Mouse (Mus musculus) neural tube, embryonic 15.5 days (tissue): Measurements from ENCODE around the gene Cass4. TPM values are rescaled to one million over a fixed set of nuclear protein-coding genes. Genes with fewer than 3 reads are reported as not detected.

ENCODE experiments used
- ATAC-seq: fragments of 200-750 bp; cut with Nextera tagmentation; 2 replicates; pipeline ENCODE4 v1.8.0; 2017; ENCODE audit warnings: mild to moderate bottlenecking, moderate TSS enrichment, moderate library complexity; ENCODE audit not compliant: low FRiP score
- H3K27ac ChIP-seq: fragments of 300-500 bp; sonication (generic); replicated peaks from 2 replicates; pipeline ENCODE4 v1.5.1; 2015; ENCODE audit warnings: mild to moderate bottlenecking, inconsistent platforms
- H3K27me3 ChIP-seq: fragments of 300-500 bp; sonication (generic); replicated peaks from 2 replicates; pipeline ENCODE4 v1.6.1; 2015; ENCODE audit warnings: inconsistent platforms
- H3K36me3 ChIP-seq: fragments of 300-500 bp; sonication (generic); 2 replicates; pipeline ENCODE4 v1.6.1; 2015; ENCODE audit warnings: inconsistent platforms
- H3K4me1 ChIP-seq: fragments of 300-500 bp; sonication (generic); 2 replicates; pipeline ENCODE4 v1.6.1; 2015; ENCODE audit warnings: inconsistent platforms
- H3K4me2 ChIP-seq: fragments of 300-500 bp; sonication (generic); 2 replicates; pipeline ENCODE4 v1.6.1; 2015; ENCODE audit warnings: inconsistent platforms, mild to moderate bottlenecking, moderate library complexity
- H3K4me3 ChIP-seq: fragments of 300-500 bp; sonication (generic); replicated peaks from 2 replicates; pipeline ENCODE4 v1.5.1; 2015; ENCODE audit warnings: mild to moderate bottlenecking, inconsistent platforms
- H3K9ac ChIP-seq: fragments of 300-500 bp; sonication (generic); replicated peaks from 2 replicates; pipeline ENCODE4 v1.6.1; 2015; ENCODE audit warnings: mild to moderate bottlenecking, inconsistent platforms
- H3K9me3 ChIP-seq: fragments of 300-500 bp; sonication (generic); replicated peaks from 2 replicates; pipeline ENCODE4 v1.6.1; 2016; ENCODE audit warnings: inconsistent platforms
- WGBS: fragments of 180-500 bp; shearing (Covaris S2); methylation state at CpG from one replicate; pipeline ENCODE4 v1.1.7; 2015; ENCODE audit warnings: mixed read lengths; 5-methylcytosine and 5-hydroxymethylcytosine counted together
- polyA plus RNA-seq: library from polyadenylated mRNA; unstranded; fragments of >200 nt; fragmentation: Nextera tagmentation; extraction: Ambion mirVana; gene quantifications from 2 replicates; pipeline ENCODE4 v1.2.1, GENCODE M21; 2015

Cass4 gene
- polyA plus RNA-seq, 1 experiment from 2014 or later, result 0.17 TPM

- H3K4me2 ChIP-seq, result no peak overlapping the region
- no peaks in the 10 kb centered on the region for H3K4me1 ChIP-seq
- H3K36me3 ChIP-seq, result no peaks in the 10 kb centered on the region
- no peak for ATAC-seq
- no peaks in the 10 kb centered on the region for H3K9me3 ChIP-seq
- no peak overlapping the region for H3K9ac ChIP-seq
- no peaks in the 10 kb centered on the region for H3K27me3 ChIP-seq
- 81% methylated on average over 2 of the region's 2 CpGs for WGBS
- H3K27ac ChIP-seq, result no peak overlapping the region
- no peak overlapping the region for H3K4me3 ChIP-seq
Observed at GRCm38 (mm10) chr2:172394052-172394392, 428 bp downstream of the Cass4 start.

- Histone ChIP-seq H3K27me3 (no peaks in the 10 kb centered on the region), H3K4me1 (no peaks in the 10 kb centered on the region), H3K9me3 (no peaks in the 10 kb centered on the region), H3K4me2 (no peak overlapping the region), H3K9ac (no peak overlapping the region), H3K36me3 (no peaks in the 10 kb centered on the region), H3K4me3 (no peak overlapping the region), H3K27ac (no peak overlapping the region)
- no peak for ATAC-seq
- 66% methylated on average over 4 of the region's 4 CpGs for WGBS
Observed at GRCm38 (mm10) chr2:172394671-172395070, 1.1 kb downstream of the Cass4 start.

DNA sequence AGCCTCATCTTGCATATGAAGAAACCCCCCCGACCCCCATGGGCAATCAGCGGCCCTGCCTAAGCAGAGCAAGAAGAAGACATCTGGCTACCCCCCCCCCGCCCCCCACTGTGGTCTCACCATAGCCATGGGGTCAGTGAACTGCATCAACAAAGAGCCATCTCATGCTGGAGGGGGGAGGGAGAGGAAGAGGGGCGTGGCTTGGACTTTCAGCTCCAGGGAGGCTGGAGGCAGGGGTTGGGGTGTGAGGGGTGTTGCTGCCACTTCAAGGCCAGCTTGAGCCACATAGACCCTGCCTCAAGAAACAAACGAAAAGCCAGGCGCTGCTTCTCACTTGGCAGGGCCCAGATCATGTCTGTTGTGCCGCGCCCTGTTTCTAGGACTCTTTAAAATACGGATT lies 2.4 kb downstream of the Cass4 start:
- 48% methylated on average over 9 of the region's 9 CpGs for WGBS
- Histone ChIP-seq H3K27ac (no peak overlapping the region), H3K36me3 (no peaks in the 10 kb centered on the region), H3K9ac (no peak overlapping the region), H3K9me3 (no peaks in the 10 kb centered on the region), H3K27me3 (no peaks in the 10 kb centered on the region), H3K4me3 (no peak overlapping the region), H3K4me2 (no peak overlapping the region), H3K4me1 (no peaks in the 10 kb centered on the region)
- ATAC-seq, result no peak

- no peak overlapping the region for H3K9ac ChIP-seq
- no peaks in the 10 kb centered on the region for H3K4me1 ChIP-seq
- 28% methylated on average over 9 of the region's 9 CpGs for WGBS
- no peaks in the 10 kb centered on the region for H3K9me3 ChIP-seq
- no peak overlapping the region for H3K4me3 ChIP-seq
- no peak overlapping the region for H3K4me2 ChIP-seq
- no peaks in the 10 kb centered on the region for H3K36me3 ChIP-seq
- ATAC-seq, result no peak
- H3K27me3 ChIP-seq, result no peaks in the 10 kb centered on the region
- H3K27ac ChIP-seq, result no peak overlapping the region
Observed at GRCm38 (mm10) chr2:172399901-172400300, 6.3 kb downstream of the Cass4 start.

DNA sequence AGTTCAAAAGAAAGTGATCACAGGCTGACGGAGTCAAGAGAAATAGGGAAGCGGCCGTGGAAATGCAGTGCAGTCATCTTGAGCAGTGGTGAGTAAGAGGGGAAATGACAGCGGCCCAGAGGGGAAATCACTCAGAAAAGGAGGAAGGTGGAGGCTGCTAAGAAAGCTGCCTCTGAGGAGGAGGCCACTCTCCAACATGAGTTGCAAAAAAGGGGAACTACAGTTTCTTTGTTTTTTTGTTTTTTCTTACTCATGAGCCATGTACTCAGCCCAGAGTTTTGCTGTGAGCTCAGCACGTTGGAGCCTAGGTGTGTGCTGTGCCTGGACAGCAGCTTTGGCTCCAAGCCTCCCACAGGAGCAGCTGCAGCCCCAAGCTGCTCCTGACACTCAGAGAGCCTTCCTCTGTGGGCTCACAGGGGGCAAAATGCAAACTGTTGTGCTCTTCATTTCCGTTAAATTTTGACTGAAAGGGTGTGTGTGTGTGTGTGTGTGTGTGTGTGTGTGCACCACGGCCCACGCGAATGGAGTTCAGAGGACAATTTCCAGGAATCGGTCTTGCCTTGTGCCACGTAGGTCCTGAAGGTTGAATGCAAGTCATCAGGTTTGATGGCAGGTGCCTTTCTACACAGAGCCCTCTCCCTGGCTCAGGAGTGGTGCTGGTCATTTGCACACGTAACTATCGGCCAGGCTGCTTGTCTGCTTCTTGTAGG lies 7.7 kb downstream of the Cass4 start:
- Histone ChIP-seq H3K4me2 (no peak overlapping the region), H3K36me3 (no peaks in the 10 kb centered on the region), H3K27ac (no peak overlapping the region), H3K9me3 (no peaks in the 10 kb centered on the region), H3K4me3 (no peak overlapping the region), H3K27me3 (no peaks in the 10 kb centered on the region), H3K9ac (no peak overlapping the region), H3K4me1 (no peaks in the 10 kb centered on the region)
- no peak for ATAC-seq
- WGBS, result 76% methylated on average over 13 of the region's 13 CpGs

- no peaks in the 10 kb centered on the region for H3K27me3 ChIP-seq
- WGBS, result 68% methylated on average over 7 of the region's 7 CpGs
- no peak overlapping the region for H3K9ac ChIP-seq
- H3K4me1 ChIP-seq, result no peaks in the 10 kb centered on the region
- H3K4me3 ChIP-seq, result no peak overlapping the region
- no peak for ATAC-seq
- H3K4me2 ChIP-seq, result no peak overlapping the region
- no peaks in the 10 kb centered on the region for H3K36me3 ChIP-seq
- H3K27ac ChIP-seq, result no peak overlapping the region
- no peaks in the 10 kb centered on the region for H3K9me3 ChIP-seq
Observed at GRCm38 (mm10) chr2:172404239-172404638, 10.6 kb downstream of the Cass4 start.

DNA sequence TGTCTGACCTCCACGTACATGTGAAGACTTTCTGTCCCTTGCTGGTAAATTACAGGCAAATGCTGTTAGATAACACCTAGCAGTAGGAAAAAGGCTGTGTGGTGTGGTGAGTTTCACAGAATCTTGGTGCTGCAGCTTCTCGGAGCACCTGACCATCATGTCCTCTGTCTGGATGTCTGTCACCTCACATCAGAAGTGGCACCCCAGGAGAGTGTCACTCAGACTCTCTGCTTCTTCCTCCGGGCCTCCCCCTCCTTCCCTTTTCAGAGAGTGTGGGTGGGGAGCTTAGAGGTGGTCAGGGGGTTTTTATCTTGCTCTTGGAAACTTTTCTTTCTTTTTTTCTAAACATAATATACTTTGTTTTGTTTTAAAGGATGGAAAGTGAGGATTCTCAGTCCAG lies 11.4 kb downstream of the Cass4 start:
- Histone ChIP-seq H3K4me2 (no peak overlapping the region), H3K9ac (no peak overlapping the region), H3K36me3 (no peaks in the 10 kb centered on the region), H3K27me3 (no peaks in the 10 kb centered on the region), H3K4me1 (no peaks in the 10 kb centered on the region), H3K9me3 (no peaks in the 10 kb centered on the region), H3K27ac (no peak overlapping the region), H3K4me3 (no peak overlapping the region)
- 78% methylated on average over 3 of the region's 3 CpGs for whole genome bisulfite sequencing
- no peak for ATAC-seq

DNA sequence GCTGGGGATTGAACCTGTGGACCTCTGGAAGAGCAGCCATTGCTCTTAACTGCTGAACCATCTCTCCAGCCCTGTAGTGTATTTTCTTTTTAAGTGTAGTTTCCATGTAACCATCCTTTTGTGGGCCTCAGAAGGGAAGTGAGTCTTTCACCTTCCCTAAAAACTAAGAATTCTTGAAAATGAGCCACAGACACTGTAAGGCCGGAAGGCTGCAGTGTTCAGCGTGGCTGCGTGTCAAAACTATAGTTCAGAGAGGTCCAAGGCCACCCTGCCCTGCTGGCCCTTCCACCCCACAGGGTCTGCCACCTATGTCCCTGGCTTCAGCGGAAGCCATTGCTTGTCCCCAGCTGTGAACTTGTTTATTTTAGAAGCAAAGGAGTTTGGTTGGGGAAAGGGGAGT lies 12.6 kb downstream of the Cass4 start:
- Histone ChIP-seq H3K36me3 (no peaks in the 10 kb centered on the region), H3K27ac (no peak overlapping the region), H3K4me1 (no peaks in the 10 kb centered on the region), H3K9me3 (no peaks in the 10 kb centered on the region), H3K4me2 (no peak overlapping the region), H3K9ac (no peak overlapping the region), H3K4me3 (no peak overlapping the region), H3K27me3 (no peaks in the 10 kb centered on the region)
- 77% methylated on average over 4 of the region's 4 CpGs for WGBS
- no peak for ATAC-seq

DNA sequence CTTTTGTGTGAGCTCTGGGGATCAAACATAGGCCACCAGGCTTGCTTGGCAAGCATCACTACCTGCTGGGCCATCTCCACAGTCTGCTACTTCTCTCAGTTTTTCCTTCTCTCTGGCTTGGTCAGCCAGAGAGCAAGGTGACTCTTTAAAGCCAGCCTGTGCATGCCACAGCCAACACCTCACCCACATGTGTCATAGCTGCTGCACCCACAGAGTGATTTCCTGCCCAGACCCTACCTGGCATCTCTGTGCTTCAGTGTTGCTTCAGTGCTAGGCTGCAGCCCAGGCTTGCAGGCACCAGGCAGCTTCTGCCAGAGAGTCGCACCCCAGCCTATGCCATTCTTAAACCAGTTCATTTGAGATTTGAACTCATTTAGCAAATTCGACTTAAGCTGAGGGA lies 13.9 kb downstream of the Cass4 start:
- H3K9me3 ChIP-seq, result no peaks in the 10 kb centered on the region
- no peaks in the 10 kb centered on the region for H3K27me3 ChIP-seq
- WGBS, result 82% methylated on average over 2 of the region's 2 CpGs
- no peak overlapping the region for H3K4me3 ChIP-seq
- no peak overlapping the region for H3K4me2 ChIP-seq
- H3K4me1 ChIP-seq, result peaks cover 2% of the 10 kb centered on the region
- H3K9ac ChIP-seq, result no peak overlapping the region
- H3K27ac ChIP-seq, result no peak overlapping the region
- H3K36me3 ChIP-seq, result no peaks in the 10 kb centered on the region
- ATAC-seq, result no peak

DNA sequence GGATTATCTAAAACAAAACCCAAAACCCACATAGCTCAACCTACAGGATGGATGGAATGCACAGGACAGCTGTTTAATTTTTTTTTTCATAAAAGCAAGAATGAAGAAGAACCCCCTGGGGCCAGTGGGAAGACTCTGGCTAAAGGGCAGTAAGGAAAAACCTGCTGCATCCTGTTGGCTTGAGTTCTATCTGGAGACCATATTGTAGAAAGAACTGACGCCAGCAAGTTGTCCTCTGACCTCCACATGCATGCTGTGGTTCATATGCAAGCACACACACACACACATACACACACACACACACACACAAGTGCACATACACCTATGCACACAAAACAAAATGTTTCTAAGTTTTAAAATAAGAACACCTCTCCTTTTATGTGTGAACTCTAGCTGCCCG lies 17.1 kb downstream of the Cass4 start:
- no peak overlapping the region for H3K4me3 ChIP-seq
- no peaks in the 10 kb centered on the region for H3K27me3 ChIP-seq
- H3K27ac ChIP-seq, result no peak overlapping the region
- no peaks in the 10 kb centered on the region for H3K9me3 ChIP-seq
- 78% methylated on average over 2 of the region's 2 CpGs for WGBS
- no peak for ATAC-seq
- no peak overlapping the region for H3K9ac ChIP-seq
- no peaks in the 10 kb centered on the region for H3K36me3 ChIP-seq
- H3K4me1 ChIP-seq, result peaks cover 10% of the 10 kb centered on the region
- H3K4me2 ChIP-seq, result no peak overlapping the region

- Histone ChIP-seq H3K9ac (no peak overlapping the region), H3K4me1 (peaks cover 10% of the 10 kb centered on the region), H3K4me3 (no peak overlapping the region), H3K27ac (no peak overlapping the region), H3K27me3 (no peaks in the 10 kb centered on the region), H3K36me3 (no peaks in the 10 kb centered on the region), H3K4me2 (no peak overlapping the region), H3K9me3 (no peaks in the 10 kb centered on the region)
- ATAC-seq, result no peak
- 83% methylated on average over 11 of the region's 11 CpGs for WGBS
Observed at GRCm38 (mm10) chr2:172411091-172411490, 17.5 kb downstream of the Cass4 start.

DNA sequence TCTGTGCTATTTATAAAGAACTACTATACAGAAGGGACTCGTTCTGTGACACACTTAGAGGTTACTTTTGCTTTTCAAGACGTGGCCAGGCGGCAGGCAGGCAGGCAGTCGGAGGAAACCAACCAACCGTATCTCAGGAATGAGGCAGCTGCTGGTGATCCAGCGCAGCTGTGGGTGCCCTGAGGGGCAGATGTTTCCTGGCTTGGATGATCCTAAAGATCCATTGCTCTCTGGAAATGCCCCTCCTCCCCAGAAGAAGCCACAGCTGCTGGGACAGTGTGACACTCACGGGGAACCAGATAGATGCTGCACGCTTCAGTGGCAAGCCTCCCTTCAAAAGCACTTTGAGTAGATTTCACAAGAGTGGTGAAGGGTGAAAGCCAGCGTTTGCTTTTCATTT lies 18.9 kb downstream of the Cass4 start:
- ATAC-seq, result no peak
- H3K27ac ChIP-seq, result no peak overlapping the region
- H3K27me3 ChIP-seq, result no peaks in the 10 kb centered on the region
- WGBS, result 10% methylated on average over 9 of the region's 9 CpGs
- no peaks in the 10 kb centered on the region for H3K36me3 ChIP-seq
- H3K4me2 ChIP-seq, result peak overlapping the region; percentile 31
- H3K4me3 ChIP-seq, result no peak overlapping the region
- H3K9me3 ChIP-seq, result no peaks in the 10 kb centered on the region
- no peak overlapping the region for H3K9ac ChIP-seq
- H3K4me1 ChIP-seq, result peaks cover 10% of the 10 kb centered on the region

DNA sequence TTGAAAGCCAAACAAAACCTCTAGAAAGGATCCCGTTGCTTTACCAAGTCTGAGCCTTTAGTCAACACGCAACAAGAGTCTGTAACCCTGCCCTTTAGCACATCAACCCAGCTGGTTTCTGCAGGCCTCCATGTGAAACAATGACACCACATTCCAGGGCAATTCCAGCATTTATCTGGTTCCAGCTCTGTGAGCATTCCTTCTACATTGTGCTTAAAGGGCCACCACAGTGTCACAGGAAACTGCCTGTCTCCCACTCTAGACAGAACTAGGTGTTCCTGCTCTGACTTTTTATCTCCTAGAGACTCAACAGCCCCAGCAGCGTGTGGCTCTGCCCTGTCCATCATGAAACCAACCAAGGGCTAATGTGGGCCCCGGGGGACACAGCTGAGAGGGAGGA lies 19.7 kb downstream of the Cass4 start:
- H3K27ac ChIP-seq, result no peak overlapping the region
- H3K4me3 ChIP-seq, result no peak overlapping the region
- H3K9me3 ChIP-seq, result no peaks in the 10 kb centered on the region
- WGBS, result 34% methylated on average over 4 of the region's 4 CpGs
- H3K4me1 ChIP-seq, result peaks cover 10% of the 10 kb centered on the region
- no peak overlapping the region for H3K4me2 ChIP-seq
- H3K9ac ChIP-seq, result no peak overlapping the region
- no peaks in the 10 kb centered on the region for H3K27me3 ChIP-seq
- no peak for ATAC-seq
- H3K36me3 ChIP-seq, result no peaks in the 10 kb centered on the region
